Mouse (Mus musculus) limb, embryonic 13.5 days (tissue): ENCODE data around the gene Lmx1b. TPM values are rescaled to one million over a fixed set of nuclear protein-coding genes. Genes with fewer than 3 reads are reported as not detected.

Source experiments
- ATAC-seq: fragments of 200-750 bp; cut with Nextera tagmentation; 2 replicates; pipeline ENCODE4 v1.8.0; 2017; ENCODE audit warnings: low read depth, moderate number of reproducible peaks, moderate TSS enrichment; ENCODE audit not compliant: low FRiP score
- H3K27ac ChIP-seq: fragments of 300-500 bp; sonication (generic); 2 replicates; pipeline ENCODE4 v1.5.1; 2015; ENCODE audit warnings: inconsistent platforms, mild to moderate bottlenecking, moderate library complexity
- H3K27me3 ChIP-seq: fragments of 300-500 bp; sonication (generic); 2 replicates; pipeline ENCODE4 v1.6.1; 2015; ENCODE audit warnings: mild to moderate bottlenecking, inconsistent platforms
- H3K36me3 ChIP-seq: fragments of 300-500 bp; sonication (generic); 2 replicates; pipeline ENCODE4 v1.6.1; 2015; ENCODE audit warnings: inconsistent platforms, mild to moderate bottlenecking, moderate library complexity
- H3K4me1 ChIP-seq: fragments of 300-500 bp; sonication (generic); 2 replicates; pipeline ENCODE4 v1.6.1; 2015; ENCODE audit warnings: inconsistent platforms
- H3K4me2 ChIP-seq: fragments of 300-500 bp; sonication (generic); replicated peaks from 2 replicates; pipeline ENCODE4 v1.6.1; 2015; ENCODE audit warnings: inconsistent platforms, mild to moderate bottlenecking, moderate library complexity
- H3K4me3 ChIP-seq: fragments of 300-500 bp; sonication (generic); 2 replicates; pipeline ENCODE4 v1.5.1; 2015; ENCODE audit warnings: moderate library complexity, mild to moderate bottlenecking, inconsistent platforms
- H3K9ac ChIP-seq: fragments of 300-500 bp; sonication (generic); 2 replicates; pipeline ENCODE4 v1.6.1; 2015; ENCODE audit warnings: mild to moderate bottlenecking, inconsistent platforms
- H3K9me3 ChIP-seq: fragments of 300-500 bp; sonication (generic); 2 replicates; pipeline ENCODE4 v1.6.1; 2016; ENCODE audit warnings: inconsistent platforms
- WGBS: fragments of 180-500 bp; shearing (Covaris S2); methylation state at CpG from one replicate; pipeline ENCODE4 v1.1.7; 2015; 5-methylcytosine and 5-hydroxymethylcytosine counted together
- polyA plus RNA-seq: library from polyadenylated mRNA; unstranded; fragments of >200 nt; fragmentation: Nextera tagmentation; extraction: Ambion mirVana; gene quantifications from 2 replicates; pipeline ENCODE4 v1.2.1, GENCODE M21; 2015

The Lmx1b gene
- polyA plus RNA-seq, 1 experiment from 2014 or later, result 7.7 TPM

DNA sequence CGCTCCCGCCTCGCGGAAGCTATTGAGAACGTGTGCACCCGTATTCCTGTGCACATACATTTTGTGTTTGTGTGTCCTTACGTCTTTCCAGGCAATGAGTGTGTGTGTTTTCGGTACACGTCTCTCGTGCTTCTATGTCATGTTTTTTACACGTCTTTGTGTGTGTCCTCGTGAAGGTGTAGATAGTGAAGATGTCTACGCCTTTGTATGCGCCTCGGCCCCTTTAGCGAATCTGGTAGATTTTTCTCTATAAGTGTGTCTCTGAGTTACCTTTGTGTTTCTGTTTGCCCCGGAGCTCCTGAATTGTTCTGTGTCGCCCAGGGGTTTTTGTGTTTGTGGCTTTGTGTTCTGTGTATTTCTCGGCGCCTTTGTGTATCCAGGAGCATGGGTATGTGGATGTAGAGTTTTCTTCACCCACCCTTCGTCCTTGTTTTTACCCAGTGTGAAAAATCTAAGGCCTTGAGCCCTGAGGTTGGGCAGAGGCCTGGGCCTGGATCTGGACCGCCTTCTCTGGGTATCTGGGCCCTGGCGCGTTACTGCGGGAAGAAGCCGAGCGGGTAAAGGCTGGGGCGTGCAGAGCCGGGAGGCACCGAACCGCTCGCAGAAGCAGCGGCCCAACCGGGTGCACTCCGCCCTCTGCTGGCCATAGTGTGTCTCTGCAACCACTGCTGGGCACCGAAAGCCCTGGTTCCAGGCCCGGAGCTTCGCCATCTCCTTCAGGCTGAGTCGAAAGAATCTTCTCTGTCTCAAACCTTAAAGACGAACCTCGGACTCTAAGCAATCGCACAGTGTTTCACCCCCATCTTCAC lies 2.5 kb upstream of the Lmx1b start:
- Histone ChIP-seq H3K27me3 (peaks cover 98% of the 10 kb centered on the region), H3K9ac (peak overlapping the region; percentile 98), H3K9me3 (no peaks in the 10 kb centered on the region), H3K4me1 (peaks cover 59% of the 10 kb centered on the region), H3K36me3 (no peaks in the 10 kb centered on the region), H3K4me2 (peak overlapping the region; percentile 82), H3K4me3 (peak overlapping the region; percentile 69), H3K27ac (peak overlapping the region; percentile 90)
- WGBS, result 2% methylated on average over 42 of the region's 42 CpGs
- ATAC-seq, result peak; percentile 46

DNA sequence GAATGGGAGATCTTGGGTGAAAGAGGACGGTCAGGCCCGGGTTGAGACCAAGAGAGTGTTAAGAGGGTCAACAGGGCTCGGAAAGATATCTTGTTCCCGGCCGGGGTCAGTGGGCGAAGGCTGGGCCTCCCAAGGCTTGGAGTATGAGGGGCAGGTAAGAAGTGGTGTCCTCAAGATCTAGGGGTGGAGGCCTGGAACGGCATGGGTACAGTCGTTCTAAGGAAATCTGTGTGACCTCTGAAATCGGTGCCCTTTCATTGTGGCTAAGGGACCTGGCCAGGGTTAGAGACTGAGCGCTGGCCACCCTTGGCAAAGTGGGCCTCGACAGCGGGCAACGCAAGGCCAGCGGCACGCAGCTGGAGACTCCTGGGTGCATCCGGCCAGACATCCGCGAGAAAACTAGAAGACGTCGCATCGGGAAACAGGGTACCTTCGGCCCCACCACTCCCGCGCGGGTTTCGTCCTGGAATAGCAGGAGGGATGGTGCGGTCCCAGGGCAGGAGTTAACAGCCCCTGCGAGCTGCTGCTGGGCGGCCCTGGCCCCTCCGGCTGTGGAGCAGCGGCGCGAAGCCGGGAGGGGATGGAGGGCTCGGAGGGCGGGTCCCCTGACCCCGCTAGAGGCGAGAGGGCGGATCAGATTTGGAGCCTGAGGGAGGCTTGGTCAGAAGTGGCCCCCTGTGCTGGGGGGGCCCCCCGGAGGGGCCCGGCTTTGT lies 1.7 kb upstream of the Lmx1b start:
- H3K27me3 ChIP-seq, result peaks cover 98% of the 10 kb centered on the region
- peak overlapping the region; percentile 82 for H3K4me2 ChIP-seq
- H3K9ac ChIP-seq, result peak overlapping the region; percentile 98
- WGBS, result under 1% methylated on average over 41 of the region's 41 CpGs
- H3K4me3 ChIP-seq, result peak overlapping the region; percentile 69
- H3K36me3 ChIP-seq, result no peaks in the 10 kb centered on the region
- no peaks in the 10 kb centered on the region for H3K9me3 ChIP-seq
- no peak for ATAC-seq
- H3K27ac ChIP-seq, result peak overlapping the region; percentile 90
- peaks cover 50% of the 10 kb centered on the region for H3K4me1 ChIP-seq

DNA sequence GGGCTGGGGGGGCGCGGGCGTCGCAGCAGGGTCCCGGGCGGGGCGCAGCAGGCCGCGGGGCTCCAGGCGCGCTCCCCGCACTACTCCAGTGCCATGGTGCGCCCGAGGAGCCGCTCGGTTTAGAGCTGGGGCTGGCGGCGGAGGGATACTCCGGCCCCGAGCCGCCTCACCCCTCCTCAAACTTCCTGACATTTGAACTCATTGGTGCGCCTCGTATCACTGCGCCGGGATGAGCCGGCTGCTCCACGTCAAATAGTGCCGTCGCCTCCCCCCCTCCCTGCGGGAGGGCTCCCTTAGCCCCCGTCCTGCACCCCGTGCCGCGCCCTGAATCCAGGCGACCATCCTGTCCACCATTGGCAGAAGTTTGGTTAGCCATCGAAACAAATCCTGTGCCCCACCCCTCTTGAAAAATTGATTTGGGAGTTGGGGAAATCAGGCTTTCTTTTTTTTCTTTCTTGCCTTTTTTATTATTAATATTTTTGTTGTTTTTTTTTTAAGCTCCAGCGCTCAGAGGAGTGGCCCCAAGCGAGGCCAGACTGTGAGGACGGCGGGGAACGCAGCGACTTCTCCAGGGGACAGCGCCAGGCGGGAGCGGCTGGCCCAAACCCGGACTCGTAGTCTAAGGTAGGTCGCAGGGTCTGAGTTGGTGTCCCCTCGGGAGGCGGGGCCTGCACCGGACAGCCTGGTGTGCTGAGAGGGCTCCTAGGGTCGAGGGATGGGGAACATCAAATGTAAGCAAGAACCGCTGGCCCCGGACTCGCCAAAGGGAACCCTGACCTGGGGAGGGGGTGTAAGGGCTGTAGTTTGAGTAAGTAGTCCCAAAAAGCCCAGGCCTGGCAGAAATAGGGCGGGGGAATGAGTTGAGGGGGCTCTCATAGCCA lies 907 bp upstream of the Lmx1b start:
- Histone ChIP-seq H3K27me3 (peaks cover 90% of the 10 kb centered on the region), H3K9ac (peak overlapping the region; percentile 98), H3K4me1 (peaks cover 45% of the 10 kb centered on the region), H3K36me3 (no peaks in the 10 kb centered on the region), H3K4me2 (peak overlapping the region; percentile 82), H3K9me3 (no peaks in the 10 kb centered on the region), H3K27ac (peak overlapping the region; percentile 90), H3K4me3 (peak overlapping the region; percentile 69)
- peak; percentile 82 for ATAC-seq
- under 1% methylated on average over 56 of the region's 56 CpGs for WGBS

DNA sequence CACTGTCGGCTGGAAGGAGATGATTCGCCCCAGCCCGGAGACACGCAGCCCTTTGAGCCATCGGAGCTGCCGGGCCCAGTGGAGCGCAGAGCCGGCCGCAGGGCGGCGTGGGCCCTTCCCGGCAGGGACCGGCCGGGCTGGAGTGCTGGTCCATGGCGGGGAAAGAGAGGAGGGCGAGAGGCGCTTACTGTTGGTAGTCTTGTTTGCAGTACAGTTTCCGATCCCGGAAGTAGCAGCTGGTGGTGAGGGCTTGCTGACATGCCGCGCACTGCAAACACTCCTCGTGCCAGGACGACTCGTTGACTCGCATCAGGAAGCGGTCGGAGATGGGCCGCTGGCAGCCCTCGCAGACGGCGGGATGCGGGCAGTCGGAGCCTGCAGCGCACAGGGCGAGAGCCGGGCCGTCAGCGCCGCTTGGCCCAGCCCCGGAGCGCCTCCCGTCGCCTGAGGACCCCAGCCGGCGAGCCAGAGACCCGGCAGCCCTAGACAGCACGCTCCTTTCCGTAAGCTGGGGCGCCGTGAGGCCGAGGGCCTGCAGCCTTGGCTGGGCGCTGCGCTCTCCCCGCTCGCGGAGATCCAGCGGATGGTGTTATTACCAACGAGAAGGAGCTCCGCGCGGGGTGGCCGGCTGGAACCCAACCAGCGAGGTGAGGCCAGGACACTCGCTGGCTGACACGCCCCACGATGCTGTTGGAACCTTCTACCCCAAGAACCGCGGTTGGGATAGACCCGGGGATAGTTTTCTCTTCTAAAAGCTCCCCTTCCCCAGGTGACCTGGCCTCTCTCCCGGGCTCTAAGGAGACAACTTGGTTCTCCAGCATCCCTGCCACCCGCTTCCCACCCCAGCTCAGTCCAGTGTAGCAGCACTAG lies 775 bp downstream of the Lmx1b start:
- H3K27me3 ChIP-seq, result peaks cover 90% of the 10 kb centered on the region
- H3K4me2 ChIP-seq, result peak overlapping the region; percentile 82
- peak overlapping the region; percentile 69 for H3K4me3 ChIP-seq
- WGBS, result under 1% methylated on average over 68 of the region's 71 CpGs
- H3K9me3 ChIP-seq, result no peaks in the 10 kb centered on the region
- ATAC-seq, result no peak
- H3K9ac ChIP-seq, result peak overlapping the region; percentile 98
- peak overlapping the region; percentile 90 for H3K27ac ChIP-seq
- H3K36me3 ChIP-seq, result no peaks in the 10 kb centered on the region
- H3K4me1 ChIP-seq, result peaks cover 48% of the 10 kb centered on the region

DNA sequence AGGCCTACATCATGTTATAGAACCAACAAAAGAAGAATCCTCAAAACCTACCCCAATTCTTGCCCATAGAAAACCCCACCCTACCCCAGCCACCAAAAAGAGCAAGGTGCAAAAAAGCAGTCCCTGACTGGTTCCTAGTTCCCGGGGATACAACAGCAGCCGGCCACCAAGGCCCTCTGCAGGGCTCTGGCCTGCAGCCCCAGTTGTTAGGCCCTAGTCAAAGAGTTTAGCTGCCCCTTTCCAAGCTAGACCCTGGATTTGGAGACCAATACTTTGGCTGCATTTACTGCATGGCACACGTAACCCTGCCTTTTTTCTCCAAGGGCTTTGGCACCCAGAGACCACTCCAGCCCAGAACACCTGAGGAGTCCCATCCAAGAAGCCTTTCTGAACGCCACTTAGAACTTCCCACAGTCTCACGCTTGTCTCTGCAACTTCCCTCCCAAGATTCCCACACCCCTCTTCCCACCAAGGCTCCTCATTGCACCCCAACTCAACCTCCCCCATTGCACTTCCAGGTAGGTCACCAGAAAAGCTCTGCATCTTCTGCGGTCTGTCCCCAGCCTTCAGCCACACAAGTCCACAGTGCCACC lies 2.1 kb downstream of the Lmx1b start:
- Histone ChIP-seq H3K9ac (peak overlapping the region; percentile 98), H3K4me3 (peak overlapping the region; percentile 69), H3K36me3 (0 out of 2 replicates have a peak, but pooled peaks cover under 1% of the 10 kb centered on the region), H3K27ac (peak overlapping the region; percentile 90), H3K4me1 (peaks cover 54% of the 10 kb centered on the region), H3K4me2 (peak overlapping the region; percentile 82), H3K9me3 (no peaks in the 10 kb centered on the region), H3K27me3 (peaks cover 90% of the 10 kb centered on the region)
- ATAC-seq, result no peak
- WGBS, result 26% methylated on average over 6 of the region's 6 CpGs

DNA sequence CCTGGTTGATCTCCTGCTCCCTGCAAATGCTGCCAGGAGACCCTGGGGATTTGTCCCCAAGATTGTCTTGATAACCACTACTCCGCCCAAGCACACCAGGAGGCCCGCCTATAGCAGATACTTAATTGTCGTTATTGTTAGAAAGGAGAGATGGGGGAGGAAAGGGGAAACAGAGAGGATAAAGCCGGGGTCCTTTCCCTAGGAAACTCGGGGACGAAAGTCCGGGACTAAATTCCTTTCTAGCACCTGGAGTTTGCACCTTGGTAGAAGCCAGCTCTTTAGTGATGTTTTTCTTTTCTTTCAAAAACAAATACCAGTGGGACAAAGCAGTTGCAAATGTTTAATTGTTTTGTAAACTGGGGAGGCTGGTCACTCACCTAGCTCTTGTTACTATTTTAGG lies 3.0 kb downstream of the Lmx1b start:
- 0 out of 2 replicates have a peak, but pooled peaks cover 3% of the 10 kb centered on the region for H3K36me3 ChIP-seq
- peaks cover 90% of the 10 kb centered on the region for H3K27me3 ChIP-seq
- H3K4me2 ChIP-seq, result peak overlapping the region; percentile 82
- ATAC-seq, result no peak
- H3K9me3 ChIP-seq, result no peaks in the 10 kb centered on the region
- peak overlapping the region; percentile 69 for H3K4me3 ChIP-seq
- H3K4me1 ChIP-seq, result peaks cover 56% of the 10 kb centered on the region
- peak overlapping the region; percentile 90; the same call in 1 of the 2 replicates for H3K27ac ChIP-seq
- H3K9ac ChIP-seq, result peak overlapping the region; percentile 98
- WGBS, result 12% methylated on average over 7 of the region's 7 CpGs

DNA sequence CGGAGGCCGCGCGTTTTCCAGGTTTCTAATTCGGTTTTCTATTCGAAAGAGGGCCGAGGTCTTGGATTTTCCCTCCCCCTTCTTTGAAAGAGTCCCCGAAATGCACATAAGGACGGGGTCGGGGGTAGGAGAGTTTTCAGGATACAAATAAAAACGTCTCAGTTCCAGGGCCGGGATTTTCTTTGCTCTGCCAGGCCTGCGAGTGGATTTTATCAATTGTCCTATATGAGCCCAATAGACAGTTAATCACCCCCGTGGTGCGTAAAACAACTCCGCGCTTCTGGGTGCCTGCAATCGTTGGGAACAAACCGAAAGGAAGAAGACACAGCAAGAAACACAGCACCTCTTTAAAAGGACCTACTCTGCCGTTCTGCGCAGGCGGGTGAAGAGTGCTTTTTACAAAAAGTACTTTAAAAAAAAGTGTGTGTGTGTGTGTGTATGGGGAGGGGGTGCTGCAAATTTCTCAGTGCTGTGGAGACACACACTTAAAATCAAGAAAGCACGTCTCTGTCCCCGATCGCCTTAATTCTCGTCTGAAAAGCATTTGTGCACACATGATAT lies 3.6 kb downstream of the Lmx1b start:
- H3K4me1 ChIP-seq, result peaks cover 56% of the 10 kb centered on the region
- no peak for ATAC-seq
- 5% methylated on average over 26 of the region's 26 CpGs for WGBS
- peak overlapping the region; percentile 98 for H3K9ac ChIP-seq
- H3K27ac ChIP-seq, result peak overlapping the region; percentile 90
- no peaks in the 10 kb centered on the region for H3K9me3 ChIP-seq
- peak overlapping the region; percentile 69 for H3K4me3 ChIP-seq
- 0 out of 2 replicates have a peak, but pooled peaks cover 3% of the 10 kb centered on the region for H3K36me3 ChIP-seq
- peaks cover 90% of the 10 kb centered on the region for H3K27me3 ChIP-seq
- H3K4me2 ChIP-seq, result peak overlapping the region; percentile 82

DNA sequence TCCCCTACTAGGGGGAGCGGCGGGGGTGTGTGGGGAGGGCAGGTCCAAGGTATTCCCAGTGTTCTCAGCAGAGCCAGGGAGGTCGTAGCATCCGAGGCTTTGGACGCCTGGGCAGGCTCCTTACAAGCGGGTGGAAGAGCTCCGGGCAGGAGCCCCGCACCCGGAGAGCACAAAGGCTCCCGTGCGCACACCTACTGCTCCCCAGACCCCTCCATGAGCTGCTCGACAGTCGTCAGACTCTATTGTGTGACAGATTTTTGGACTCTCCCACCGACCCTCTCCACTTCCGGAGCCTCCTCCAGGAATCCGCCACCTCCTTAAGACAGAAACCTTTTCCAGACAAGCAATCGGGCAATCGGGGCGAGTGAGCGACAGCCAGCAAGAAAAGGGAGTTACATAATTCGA lies 4.2 kb downstream of the Lmx1b start:
- peaks cover 62% of the 10 kb centered on the region for H3K4me1 ChIP-seq
- peak overlapping the region; percentile 69 for H3K4me3 ChIP-seq
- H3K9ac ChIP-seq, result peak overlapping the region; percentile 98
- no peaks in the 10 kb centered on the region for H3K9me3 ChIP-seq
- ATAC-seq, result no peak
- peaks cover 89% of the 10 kb centered on the region for H3K27me3 ChIP-seq
- peak overlapping the region; percentile 90 for H3K27ac ChIP-seq
- WGBS, result under 1% methylated on average over 21 of the region's 21 CpGs
- peak overlapping the region; percentile 82 for H3K4me2 ChIP-seq
- 0 out of 2 replicates have a peak, but pooled peaks cover 3% of the 10 kb centered on the region for H3K36me3 ChIP-seq

DNA sequence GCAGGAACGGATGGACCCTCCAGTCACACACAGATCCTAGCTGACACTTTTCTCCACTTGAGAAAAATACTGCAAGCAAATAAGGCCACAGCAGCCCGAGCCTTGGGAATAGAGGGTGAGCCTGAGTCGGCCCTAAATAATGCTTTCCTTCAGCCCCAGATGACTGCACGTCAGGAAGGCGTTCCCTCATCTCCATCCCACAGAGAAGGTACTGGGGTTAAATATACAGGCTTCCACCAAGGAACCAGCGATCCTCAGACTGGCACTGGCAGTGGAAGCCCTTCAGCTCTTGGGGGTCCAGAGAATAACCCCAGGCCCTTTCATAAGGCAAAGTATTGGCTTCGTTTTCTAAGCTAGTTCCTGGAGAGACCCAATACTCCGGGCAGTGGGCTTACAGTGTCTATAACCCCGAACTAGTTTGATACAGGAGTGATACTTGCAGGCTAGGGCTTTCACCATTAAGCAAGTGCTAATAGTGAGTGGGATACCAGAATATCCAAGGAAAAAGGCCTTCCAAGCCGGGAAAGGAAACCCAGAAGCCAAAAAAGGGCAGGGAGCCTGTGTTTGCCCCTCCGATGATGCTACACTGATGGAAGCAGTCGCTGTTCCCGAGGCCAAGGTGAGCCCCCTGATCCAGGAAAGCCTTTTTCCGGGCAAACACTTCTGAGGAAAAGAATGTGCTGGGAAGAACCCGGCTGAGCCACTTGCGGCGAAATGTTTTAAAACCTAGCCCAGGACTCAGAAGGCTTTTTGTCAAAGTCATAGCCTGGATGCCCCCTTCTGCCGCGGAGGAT lies 4.8 kb downstream of the Lmx1b start:
- peaks cover 68% of the 10 kb centered on the region for H3K4me1 ChIP-seq
- peak overlapping the region; percentile 82 for H3K4me2 ChIP-seq
- no peaks in the 10 kb centered on the region for H3K9me3 ChIP-seq
- H3K27ac ChIP-seq, result peak overlapping the region; percentile 90
- peak overlapping the region; percentile 98 for H3K9ac ChIP-seq
- H3K27me3 ChIP-seq, result peaks cover 90% of the 10 kb centered on the region
- H3K36me3 ChIP-seq, result 0 out of 2 replicates have a peak, but pooled peaks cover 3% of the 10 kb centered on the region
- WGBS, result 6% methylated on average over 19 of the region's 19 CpGs
- H3K4me3 ChIP-seq, result peak overlapping the region; percentile 69
- ATAC-seq, result no peak
